Mouse (Mus musculus) brain, embryonic 14.5 days (tissue): ENCODE measurements around the gene Tsen2.

Experiments
- CTCF ChIP-seq: fragments of 200-500 bp; IDR thresholded peaks from 2 replicates; pipeline ENCODE4 v1.5.1; 2012; ENCODE audit warnings: inconsistent platforms, mild to moderate bottlenecking, moderate library complexity, borderline replicate concordance; ENCODE audit not compliant: insufficient read depth, insufficient read length; ENCODE audit errors: extremely low read depth
- POLR2A ChIP-seq: fragments of 200-500 bp; IDR thresholded peaks from 2 replicates; pipeline ENCODE4 v1.6.1; 2012; ENCODE audit warnings: mild to moderate bottlenecking, inconsistent platforms, borderline replicate concordance; ENCODE audit not compliant: poor library complexity, insufficient read depth, insufficient read length, severe bottlenecking; ENCODE audit errors: extremely low read depth

GRCm38 (mm10) chr6:115583430-115584125 lies 39.1 kb downstream of the Tsen2 start:
- TF ChIP-seq CTCF (no peak), POLR2A (no peak)
